Mouse (Mus musculus) layer of hippocampus, adult 2 months (tissue): Measurements from ENCODE around the gene Idh1. TPM values are rescaled to one million over a fixed set of nuclear protein-coding genes. Genes with fewer than 3 reads are reported as not detected.

Experiments
- DNase-seq, 2 experiments: peaks; one replicate each; pipeline ENCODE4 v3.0.0; 2022; ENCODE audit warnings: low spot score in 2 of 2
- H3K27ac ChIP-seq: fragments of 200-600 bp; 2 replicates; pipeline ENCODE4 v1.8.1; 2022
- H3K4me3 ChIP-seq: fragments of 200-600 bp; 2 replicates; pipeline ENCODE4 v1.8.1; 2022; ENCODE audit warnings: mild to moderate bottlenecking
- CTCF ChIP-seq: fragments of 200-600 bp; conservative IDR thresholded peaks from 2 replicates; pipeline ENCODE4 v1.8.1; 2022; ENCODE audit warnings: antibody characterized with exemption, mild to moderate bottlenecking, moderate library complexity
- total RNA-seq, 2 experiments: library from RNA; stranded (reverse); gene quantifications; 2 replicates each; pipeline ENCODE4 v1.2.3; 2021

Gene Idh1
- total RNA-seq, 2 experiments from 2014 or later: 41.5 to 49.6 TPM

DNA sequence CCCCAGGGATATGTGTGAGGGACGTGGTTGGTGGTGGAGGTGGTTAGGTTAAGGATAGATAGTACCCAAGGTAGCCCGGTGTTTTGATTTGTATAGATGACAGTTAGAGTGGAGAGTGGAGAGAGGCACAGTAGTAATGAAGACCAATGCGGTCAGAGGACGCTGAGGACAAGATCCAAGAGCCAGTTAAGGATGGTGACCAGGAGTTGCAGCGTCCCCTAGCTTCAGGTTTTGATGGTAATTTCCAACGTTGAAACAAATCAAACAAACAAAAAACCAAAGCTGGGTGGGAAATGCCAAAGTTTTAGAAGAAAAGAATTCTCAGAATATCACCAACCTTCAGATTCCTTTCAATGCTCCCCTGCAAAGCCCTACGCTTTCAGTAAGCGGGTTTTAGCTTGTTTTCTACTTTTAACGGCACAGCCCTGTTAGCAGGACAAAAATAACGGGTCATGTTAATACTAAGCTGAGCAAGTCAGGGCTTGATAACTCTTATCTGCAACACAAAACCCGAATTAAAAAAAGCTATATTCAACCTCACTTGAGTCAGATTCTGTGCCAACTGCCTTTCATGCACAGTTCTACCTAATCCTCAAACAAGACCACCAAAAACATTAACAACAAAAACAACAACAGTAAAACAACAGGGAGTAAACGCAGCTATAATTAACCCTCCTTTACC, 635 bp downstream of the Idh1 start:
- Histone ChIP-seq H3K27ac (peak overlapping the region; percentile 94), H3K4me3 (peak overlapping the region; percentile 79)
- peak; percentile 73 for TF ChIP-seq CTCF
- no peak for DNase-seq

DNA sequence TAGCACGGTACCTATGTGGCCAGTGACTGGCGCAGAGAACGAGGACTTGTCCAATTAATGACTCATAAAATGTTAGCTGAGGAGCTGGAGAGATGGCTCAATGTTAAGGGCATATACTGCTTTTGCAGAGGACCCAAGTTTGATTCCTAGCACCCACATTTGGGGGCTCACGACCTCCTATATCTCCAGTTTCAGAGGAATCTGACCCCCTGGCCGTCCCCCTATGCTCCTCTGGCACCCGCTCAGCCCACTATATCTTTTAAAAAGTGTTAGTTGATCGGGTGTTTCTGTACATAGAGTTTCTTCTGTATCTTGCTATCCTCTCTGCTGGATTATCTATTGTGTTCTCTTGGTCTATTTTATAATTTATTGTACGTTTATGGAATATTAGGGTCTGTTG, 1.3 kb downstream of the Idh1 start:
- no peak overlapping the region for H3K4me3 ChIP-seq
- no peak overlapping the region for H3K27ac ChIP-seq
- TF ChIP-seq CTCF: no peak
- no peak for DNase-seq

DNA sequence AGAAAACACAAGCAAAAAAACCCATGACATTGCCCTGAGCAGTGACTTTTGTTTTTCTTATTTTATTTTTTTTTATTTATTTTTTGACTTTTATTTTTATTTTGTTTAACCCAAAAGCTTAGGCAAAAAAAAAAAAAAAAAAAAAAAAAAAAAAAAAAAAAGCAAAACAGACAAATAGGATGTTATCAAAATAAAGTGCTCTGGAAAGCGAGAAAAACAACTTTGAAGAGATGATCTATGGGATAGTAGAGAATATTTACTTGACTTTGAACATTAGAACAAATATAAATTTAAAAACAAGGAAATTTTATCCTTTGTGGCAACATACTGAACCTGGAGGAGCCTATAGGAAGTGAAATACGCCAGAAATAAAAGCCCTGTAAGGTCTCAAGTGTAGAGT, 2.3 kb downstream of the Idh1 start:
- Histone ChIP-seq H3K27ac (no peak overlapping the region), H3K4me3 (no peak overlapping the region)
- DNase-seq: no peak
- TF ChIP-seq CTCF: no peak

DNA sequence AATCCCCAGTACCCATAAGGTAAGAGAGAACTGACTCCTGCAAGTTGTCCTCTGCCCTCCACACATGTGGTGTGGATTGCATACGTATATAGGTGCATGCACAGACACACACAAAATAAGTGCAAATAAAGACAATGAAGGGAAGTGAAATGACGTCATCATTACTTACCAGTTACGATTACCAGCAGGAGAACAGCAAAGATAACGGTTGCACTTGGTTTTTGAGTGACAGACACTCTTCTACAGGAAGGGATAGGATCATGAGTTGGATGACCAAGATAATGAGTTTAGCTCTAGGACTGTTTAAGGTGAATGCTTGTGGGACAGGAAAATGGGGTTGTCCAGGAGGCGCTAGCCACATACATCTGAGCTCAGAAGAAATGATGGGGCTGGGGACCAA, 4.8 kb downstream of the Idh1 start:
- Histone ChIP-seq H3K4me3 (no peak overlapping the region), H3K27ac (no peak overlapping the region)
- DNase-seq: no peak
- no peak for TF ChIP-seq CTCF

DNA sequence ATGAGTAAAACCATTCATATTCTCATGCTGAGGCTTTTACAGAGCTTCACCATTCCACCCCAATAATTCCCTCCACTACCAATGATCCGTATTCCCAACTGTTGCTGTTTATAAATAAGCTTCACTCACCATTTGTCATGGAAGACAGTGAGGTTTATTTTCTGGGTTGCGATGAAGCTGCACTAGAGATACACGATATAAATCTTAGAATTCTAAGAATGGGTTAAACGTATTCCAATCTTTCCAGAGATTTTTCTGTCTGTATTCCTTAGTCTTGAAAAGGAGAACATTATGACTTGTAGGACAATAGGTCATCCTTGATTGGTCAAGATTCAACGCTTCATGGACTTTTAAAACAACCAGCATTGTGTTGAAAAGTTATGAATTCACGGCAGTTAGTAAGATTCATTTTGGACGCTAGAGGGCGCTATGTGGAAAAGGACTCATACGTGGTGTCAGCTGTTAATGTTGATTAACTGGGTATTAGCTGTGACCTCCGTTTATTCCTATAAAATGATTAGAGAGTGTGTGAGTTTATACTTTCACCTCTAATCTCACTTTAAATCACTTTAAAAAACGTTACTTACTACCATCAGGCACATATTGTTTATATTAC, 6.6 kb downstream of the Idh1 start:
- Histone ChIP-seq H3K4me3 (peak overlapping the region; percentile 66), H3K27ac (peak overlapping the region; percentile 91)
- peak; percentile 50 to 73 for DNase-seq
- peak; percentile 91 for TF ChIP-seq CTCF

DNA sequence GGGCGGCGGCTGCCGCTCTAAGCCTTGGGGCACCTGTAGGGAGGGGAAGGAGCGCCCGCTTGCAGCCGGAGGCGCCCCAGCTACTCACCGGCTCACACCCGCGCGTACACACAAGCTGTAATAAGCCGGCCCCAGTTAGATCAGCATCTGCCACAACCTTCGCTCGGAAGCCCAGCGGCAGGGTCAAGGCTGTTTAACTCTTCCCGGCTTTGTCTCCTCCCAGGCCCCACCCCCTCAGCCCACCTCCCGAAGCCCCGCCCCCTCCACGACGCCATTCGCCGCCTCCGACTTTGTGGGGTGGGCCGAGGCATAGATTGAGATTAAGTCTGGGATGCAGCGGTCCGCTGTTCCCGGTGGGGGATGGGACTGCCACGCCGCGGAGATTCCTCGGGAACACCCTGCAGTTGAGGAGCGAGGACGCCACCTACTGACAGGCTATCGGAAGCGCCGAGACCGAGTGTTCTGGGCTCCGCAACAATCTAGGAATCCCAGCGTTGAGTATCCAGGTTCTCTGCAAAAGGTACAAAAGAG, 7.3 kb downstream of the Idh1 start:
- DNase-seq: peak; percentile 96
- peak; percentile 81 for TF ChIP-seq CTCF
- H3K4me3 ChIP-seq: peak overlapping the region; percentile 66

DNA sequence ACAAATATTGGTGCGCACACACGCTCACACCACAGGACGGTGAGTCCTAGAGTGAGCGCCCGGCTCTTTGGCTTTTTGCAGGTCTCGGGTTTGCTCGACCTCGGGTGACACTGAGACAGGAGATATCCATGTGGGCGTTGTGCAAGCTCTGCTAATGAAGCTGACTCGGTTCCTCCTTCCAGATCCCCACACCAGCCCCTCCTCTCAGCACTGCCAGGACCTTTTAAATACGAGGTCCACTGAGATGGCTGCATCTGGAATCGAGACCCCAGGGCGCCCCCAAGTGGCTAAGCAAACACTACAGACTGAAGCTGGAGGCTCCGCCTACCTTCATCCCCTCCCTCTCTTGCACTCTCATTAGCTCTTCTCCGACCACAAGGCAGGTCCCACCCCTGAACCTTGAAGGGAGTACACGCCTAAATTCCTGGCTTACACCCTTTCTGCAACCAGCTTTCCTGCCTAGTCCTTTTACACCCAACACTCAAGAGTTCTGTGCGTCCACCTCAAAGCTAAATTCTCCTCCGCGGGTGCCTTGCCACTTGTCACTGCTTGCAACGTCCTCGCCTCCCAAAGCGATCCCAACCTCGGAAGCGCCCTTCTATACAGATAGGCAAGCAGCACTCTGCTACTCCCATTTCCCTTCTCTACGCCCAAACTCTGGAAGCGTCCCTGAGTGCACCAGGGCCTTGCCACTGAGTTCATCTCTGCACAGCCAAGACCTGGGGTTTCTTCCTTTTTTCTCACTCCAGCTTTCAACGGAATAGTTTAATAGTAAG, 8.0 kb downstream of the Idh1 start:
- Histone ChIP-seq H3K27ac (peak overlapping the region; percentile 91), H3K4me3 (peak overlapping the region; percentile 66)
- TF ChIP-seq CTCF: peak; percentile 87
- peak; percentile 92 for DNase-seq

More for the DNA sequence above, 7.3 kb downstream of the Idh1 start:
- H3K27ac ChIP-seq: peak overlapping the region; percentile 91

DNA sequence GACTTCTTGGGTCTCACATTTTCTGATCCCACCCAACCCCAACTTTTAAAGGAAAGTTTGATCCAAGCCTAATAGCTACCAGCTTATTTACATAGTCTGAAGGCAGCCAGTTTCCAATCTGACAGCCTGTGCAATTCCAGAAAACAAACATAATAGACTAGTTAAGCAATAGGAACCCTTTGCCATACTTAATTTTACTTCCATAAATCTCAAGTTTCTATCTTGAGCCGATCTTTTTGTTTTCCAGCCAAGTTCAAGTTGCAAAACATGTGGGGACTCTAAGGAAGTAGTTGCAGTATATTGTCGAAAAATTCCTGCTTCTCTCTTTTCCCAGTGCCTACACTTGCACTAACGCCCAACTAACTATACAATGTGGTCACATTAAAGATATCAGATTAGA, 8.8 kb downstream of the Idh1 start:
- TF ChIP-seq CTCF: no peak
- no peak for DNase-seq
- H3K27ac ChIP-seq: peak overlapping the region; percentile 91
- H3K4me3 ChIP-seq: peak overlapping the region; percentile 66

DNA sequence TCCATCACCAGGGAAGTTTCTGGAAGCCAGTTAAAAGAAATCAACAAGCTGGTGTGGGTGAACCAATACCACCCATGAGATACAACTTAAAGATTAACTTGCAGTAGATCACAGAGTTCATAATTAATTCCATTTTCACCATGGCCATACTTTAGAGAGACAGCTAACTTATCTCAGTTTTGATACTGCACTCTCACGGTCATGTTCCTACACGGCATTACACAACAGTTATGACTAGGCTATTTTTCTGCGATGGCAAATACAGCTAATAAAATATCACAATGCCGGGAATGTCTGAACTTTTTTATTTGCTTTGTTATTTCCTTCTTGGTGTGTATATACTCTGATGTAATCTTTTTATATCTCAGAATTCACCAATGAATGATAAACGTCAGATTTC, 9.4 kb downstream of the Idh1 start:
- Histone ChIP-seq H3K4me3 (peak overlapping the region; percentile 66; the same call in 1 of the 2 replicates), H3K27ac (peak overlapping the region; percentile 91; the same call in 1 of the 2 replicates)
- TF ChIP-seq CTCF: no peak
- no peak for DNase-seq

DNA sequence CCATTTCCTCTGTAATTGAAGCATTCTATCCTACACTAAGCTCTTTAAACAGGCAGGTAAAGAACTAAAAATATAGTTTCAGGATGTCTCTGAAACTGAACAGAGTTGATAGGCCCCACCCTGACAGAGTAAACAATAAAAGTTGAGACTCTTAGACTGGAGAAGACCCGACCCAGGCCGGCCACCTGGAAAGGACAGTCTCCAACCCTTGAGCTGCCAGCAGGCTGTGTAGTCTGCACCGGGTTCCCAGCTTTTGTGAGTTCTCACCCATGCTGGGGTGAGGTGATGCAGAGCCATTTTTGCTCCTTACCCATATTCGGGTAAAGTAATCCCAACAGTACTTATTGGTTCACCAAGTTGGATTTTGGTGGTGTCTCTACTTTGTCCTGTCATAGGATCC, 10.1 kb downstream of the Idh1 start:
- no peak for TF ChIP-seq CTCF
- no peak overlapping the region for H3K4me3 ChIP-seq
- no peak overlapping the region for H3K27ac ChIP-seq
- no peak for DNase-seq

DNA sequence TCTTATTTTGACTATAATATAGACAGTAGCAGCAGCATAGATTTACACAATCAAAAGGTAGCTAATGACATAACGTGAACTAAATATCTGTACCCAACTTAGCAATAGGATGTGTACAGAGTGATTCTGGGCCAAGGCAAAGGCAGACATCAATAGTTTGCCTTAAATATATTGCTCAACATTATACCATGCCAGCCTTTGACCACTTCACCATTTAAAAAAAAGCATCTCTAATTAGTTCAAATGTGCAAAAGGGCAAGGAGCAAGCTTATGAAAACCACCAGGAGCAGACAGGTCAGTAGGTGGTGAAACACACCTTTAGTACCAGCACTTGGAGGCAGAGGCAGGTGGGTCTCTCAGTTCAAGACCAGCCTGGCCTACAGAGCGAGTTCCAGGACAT, 12.6 kb downstream of the Idh1 start:
- no peak overlapping the region for H3K27ac ChIP-seq
- no peak for TF ChIP-seq CTCF
- H3K4me3 ChIP-seq: no peak overlapping the region
- no peak for DNase-seq

DNA sequence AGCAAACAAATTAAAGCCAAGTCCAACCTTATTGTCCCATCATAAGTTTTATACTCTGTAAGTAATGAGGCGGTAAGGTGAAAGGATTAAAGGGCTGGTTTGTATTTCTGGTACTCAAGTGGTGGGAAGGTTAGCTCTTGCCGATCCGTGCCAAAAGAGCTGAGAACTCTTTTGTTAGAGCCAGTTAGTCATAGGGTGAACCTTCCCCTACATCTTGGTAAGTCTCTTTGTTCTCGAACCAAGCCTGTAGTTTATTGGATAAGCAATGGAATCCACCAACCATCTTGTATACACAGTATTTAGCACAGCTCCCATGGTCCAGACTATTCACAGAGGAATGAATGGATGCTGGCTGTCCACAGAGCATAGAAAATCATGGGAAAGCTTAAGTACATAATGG, 14.7 kb downstream of the Idh1 start:
- DNase-seq: no peak
- Histone ChIP-seq H3K27ac (no peak overlapping the region), H3K4me3 (no peak overlapping the region)
- no peak for TF ChIP-seq CTCF

DNA sequence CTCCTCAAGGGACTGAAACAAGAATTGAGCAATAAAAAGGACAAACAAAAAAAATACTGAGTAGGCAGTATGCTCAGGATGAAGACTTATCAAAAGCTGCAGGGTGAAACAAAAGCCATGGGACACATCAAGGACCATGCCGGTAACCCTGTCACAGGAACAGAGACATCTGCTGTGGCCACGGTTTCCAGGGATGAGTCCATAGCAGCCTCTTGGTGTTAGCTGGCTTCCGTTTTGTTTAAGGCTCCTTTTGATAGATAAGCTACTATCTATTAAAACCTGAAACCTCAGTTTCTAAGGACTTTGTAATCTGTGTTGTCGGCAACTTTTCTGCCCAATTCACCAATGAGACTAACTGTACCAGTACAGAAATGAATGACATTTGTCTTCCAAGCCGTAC, 16.4 kb downstream of the Idh1 start:
- no peak for TF ChIP-seq CTCF
- no peak for DNase-seq
- H3K27ac ChIP-seq: no peak overlapping the region
- no peak overlapping the region for H3K4me3 ChIP-seq
